Mouse (Mus musculus): ENCODE data around the gene E2f1.

DNA sequence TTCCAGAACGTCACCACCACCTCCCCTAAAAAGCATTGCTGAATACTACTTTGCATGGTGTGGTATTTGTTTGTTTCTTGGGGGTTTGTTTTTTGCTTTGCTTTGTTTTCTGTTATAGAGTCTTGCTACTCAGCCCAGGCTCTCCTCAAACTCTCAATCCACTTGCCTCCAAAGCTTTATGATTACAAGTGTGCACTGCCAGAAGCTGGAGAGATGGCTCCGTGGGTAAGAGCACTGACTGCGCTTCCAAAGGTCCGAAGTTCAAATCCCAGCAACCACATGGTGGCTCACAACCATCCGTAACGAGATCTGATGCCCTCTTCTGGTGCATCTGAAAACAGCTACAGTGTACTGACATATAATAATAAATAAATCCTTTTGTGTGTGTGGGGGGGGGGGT lies 30.9 kb upstream of the E2f1 start:
- no peak for TF ChIP-seq CTCF (conservative IDR thresholded peaks at IDR 0.05; ENCODE audit: low read length)
- no peak for TF ChIP-seq NANOG (IDR thresholded peaks at IDR 0.05; ENCODE audit: borderline replicate concordance, low read length)

All from E14TG2a.4 (cell line).